Mouse (Mus musculus) thymus, postnatal 36 days (tissue): Measurements from ENCODE around the gene Efna2.
"Not testable (repeated sequence)": the region's sequence is repeated elsewhere in the genome, so short reads cannot be mapped to it uniquely, and the experiment has no call there.

Experiments used
- DNase-seq, 2 experiments: peaks; one replicate each; pipeline ENCODE4 v3.0.0; 2022; ENCODE audit warnings: mixed read lengths in 2 of 2

Gene Efna2

DNA sequence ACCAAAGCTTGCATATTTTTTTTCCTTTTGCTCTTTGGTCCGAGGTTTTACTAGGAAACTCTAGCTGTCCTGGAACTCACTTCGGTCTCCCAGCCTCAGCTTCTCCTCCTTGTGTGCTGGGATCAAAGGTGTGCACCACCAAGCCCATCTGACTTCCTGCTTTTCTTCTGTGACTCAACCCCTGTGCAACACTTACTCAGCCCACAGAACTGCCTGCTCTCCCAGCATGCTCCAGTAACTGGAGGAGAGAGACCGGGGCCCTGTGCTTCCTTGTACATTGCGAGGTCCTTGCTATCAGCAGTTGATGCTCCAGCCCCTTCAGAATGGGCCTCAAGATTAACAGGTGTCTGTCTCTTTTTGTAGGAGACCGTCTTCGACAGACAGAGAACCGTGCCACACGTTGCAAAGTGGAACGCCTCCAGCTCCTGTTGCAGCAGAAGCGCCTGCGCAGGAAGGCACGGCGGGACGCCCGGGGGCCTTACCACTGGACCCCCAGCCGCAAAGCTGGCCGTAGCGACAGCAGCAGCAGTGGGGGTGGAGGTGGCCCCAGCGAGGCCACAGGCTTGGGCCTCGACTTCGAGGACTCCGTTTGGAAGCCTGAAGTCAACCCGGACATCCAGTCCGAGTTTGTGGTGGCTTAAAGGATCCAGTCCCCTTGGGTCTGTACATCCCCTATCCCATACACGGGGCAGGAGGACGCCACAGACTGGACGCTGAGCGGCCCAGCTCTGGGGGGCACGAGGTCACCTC is 23.1 kb upstream of the Efna2 start:
- DNase-seq: peak in 1 of 2 experiments; percentile 35

DNA sequence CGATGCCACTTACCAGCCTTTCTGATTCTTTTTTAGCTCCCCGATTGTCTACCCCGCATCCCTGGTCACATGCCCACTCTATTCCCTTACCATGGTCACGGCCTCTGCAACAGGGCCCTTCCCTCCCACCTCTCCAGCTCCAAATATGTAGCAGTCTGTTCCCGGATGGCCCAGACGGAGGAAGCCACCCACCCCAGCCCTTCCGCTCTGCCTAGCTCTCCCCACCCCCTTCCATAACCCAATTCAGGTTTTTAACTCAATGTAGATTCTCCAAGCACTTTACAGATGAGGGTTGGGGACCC is 22.6 kb upstream of the Efna2 start:
- DNase-seq: peak in 1 of 2 experiments; percentile 19

DNA sequence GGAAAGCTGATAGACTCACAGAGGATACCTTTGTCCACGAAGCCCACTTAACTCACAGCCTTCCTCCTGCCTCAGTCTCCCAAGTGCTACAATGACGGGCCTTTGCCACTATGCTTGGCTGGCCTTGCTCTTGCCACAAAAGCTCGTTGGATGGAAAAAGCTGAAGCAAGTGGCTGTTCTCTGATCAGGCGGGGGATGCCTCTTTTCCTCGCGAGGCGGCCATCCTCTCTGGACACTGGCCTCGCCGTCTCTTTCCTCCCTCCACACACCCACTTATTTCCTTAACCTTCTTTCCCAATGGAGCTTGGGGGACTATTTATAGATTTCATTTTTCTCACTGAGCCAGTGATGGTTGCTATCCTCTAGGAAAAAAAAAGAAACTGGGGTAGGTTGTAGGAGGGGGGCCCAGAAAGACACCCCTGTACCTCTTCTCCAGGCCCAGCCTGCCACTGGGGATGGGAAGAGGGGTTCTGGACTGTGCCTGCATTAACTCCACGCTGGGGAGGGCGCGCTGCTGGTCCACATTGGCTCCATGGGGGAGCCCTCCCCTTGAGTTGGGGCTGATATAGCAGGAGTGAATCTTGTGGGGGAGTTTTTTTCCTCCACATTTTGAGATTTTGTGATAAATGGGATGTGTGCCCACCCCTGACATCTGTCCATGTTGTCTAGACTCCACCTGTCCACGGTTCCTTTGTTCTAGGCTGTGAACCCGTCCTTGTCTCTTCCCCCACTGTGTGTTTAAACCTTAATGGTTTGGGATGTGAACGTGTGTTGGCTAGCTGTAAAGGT is 21.9 kb upstream of the Efna2 start:
- peak in 1 of 2 experiments; percentile 42 for DNase-seq

DNA sequence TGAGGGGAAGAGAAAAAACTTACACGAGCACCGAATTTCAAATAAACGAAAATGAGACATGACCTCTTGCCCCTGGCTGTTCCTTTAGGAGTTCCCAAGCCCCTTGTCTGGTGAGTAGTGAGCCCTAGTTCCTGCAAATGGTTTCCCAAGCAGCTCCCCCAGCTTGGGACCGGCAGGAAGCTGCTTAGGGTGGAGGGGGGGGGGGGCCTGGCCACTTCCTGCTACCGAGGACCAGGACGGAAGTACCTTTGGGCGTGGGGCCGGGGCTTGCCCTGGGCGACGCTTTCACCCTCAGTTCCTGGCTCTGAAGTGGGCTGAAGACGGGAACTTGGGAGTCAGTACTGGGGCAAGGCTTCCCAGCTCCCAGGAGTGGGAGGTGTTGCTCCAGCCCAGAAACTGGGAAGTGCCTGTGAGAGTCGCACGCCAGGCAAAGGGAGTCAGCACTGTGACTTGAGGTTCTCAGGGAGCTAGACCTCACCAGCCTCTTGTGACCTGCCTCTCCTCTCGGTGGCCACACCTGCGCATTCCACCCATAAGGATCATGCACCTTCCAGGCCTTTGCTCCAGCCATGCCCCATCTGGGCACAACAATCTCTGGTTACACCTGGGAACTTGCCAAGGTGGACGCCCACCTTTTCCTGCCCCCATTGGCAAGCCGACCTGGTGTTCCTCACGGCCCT is 20.8 kb upstream of the Efna2 start:
- DNase-seq: peak; percentile 71 to 81

DNA sequence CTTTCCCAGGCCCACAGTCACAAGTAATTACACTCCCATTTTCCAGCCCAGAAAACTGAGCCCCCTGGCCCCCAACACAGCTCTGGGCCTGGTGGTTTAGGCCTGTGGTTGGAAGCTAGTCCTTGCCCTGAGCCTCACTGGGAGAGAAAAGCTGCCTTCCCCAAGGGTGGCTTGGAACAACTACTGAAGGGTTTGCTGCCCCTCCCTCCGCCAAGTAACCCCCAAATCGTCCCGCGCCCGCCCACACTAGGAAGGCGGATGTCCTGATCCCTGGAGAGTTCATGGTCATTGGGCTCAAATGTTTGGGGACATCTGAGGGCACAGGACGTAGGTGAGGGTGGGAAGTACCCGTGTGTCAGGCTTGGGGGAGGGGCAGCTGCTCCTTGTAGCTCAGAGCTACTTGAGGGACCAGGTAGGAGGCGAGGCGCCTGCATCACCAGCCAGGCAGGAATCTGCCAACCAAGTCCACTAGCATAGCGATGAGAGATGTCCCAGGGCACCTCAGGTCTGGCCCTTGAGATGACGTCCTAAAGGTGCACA is 20.2 kb upstream of the Efna2 start:
- DNase-seq: peak; percentile 69 to 79

DNA sequence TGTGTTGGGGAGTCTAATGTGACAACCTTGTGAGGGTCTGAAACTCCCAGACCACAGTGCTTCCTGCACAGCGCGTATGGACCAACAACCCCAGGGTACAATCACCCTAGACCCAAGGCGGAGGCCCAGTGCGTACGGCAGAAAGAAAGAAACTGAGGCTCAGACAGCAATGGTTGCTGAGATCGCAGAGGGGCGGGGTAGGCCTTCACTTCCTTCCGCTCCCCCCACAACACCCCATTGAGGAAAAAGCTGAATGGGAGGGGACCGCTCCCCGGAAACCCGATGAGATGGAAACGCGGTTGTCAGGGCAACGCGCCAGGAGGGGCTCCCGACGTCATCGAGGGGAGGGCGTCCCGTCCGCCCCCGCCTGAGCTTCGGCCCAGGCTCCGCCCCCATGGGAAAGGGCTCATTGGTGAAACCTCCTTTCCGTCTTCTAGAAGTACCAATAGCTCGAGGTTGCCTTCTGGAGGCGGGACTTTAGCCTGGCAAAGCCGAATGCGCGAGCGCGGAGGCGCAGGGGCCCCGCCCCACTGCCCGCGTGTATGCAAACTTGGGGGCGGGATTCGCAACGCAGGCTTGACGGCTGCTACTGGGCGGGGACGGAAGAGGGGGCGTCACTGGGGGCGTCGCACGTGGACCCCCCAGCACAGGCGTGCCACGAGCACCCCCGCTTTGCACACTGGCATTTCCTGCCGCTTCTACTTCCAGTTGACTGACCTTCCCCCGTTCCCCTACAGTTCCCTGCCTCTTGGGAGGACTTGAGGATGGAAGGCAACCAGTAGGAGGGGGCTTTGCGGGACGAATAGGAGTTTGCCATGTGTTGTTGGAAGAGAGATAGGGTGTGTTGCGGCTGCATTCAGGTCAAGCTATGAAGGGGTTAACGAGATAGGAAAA is 19.5 kb upstream of the Efna2 start:
- peak; percentile 99 to 100 for DNase-seq

DNA sequence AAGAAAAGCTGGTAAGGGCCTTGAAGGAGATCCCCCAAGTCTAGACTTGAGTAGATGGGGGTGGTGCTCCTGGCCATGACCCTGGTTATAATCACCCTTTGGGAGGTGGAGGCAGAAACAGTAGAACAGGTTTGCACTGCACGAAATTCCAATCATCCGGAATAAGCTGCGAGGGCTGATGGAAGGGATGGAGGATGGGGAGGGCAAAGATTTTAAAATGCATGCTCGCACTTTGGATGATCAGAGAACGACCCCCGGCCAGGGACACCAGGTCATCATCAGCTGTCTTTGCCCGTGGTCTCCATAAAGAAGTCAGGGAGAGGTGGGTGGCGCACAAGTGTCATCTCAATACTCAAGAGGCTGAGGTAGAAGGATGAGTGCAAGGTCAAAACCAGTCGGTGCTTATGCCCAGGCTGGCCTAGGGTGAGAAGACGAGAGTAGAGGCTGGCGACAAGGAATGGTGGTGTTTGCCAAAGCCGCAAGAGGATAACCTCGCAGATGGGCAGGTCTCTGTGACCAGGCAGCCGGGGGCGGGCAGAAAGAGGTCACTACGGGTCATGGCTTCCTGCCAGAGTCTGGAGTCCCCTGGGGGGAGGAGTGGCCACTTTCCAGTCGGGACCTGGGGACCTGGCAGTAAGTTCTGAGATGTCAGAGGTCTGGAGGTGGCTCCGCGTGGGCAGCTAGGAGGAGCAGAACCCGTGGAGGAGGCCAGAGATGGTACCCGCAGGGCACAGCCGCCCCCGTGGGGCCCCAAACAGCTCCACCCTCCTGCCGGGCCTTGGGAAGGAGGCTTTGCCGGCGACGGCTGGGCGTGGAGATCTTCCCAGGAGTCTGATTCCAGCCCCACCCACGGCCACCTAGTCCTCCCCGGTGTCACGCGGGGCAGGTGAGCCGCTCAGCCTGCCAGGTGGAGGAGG is 18.6 kb upstream of the Efna2 start:
- DNase-seq: peak in 1 of 2 experiments; percentile 72

DNA sequence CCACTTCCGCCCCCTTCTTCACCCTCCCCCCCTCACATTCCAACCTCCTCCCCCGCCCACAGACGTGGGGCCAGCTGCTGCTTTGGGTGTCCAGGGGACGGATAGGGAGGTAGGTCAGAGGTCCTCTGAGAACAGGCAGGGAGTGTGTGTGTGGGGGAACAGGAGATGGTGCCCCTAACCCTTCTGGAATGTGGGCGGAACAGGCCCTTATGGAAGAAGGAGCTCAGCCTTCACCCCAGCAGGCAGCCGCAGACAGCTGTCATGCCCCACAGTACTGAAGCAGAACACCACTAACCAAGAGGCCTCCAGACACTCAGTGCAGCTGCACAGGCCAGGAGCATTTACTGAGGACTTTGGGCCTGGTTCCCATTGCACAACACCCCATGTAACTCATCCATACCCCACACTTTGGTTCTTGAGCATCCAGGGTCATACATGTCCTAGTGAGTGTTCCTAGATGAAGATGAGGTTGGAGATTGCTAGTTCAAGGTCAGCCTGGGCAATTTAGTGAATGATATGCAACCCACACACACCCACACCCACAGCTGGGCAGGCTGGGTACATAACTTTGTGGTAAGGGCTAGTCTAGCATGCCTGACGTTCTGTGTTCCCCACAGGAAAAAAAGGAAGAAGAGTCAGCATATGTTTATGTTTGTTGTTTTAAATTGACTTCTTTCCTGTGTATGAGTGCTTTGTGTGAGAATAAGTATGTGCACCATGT is 17.6 kb upstream of the Efna2 start:
- DNase-seq: peak in 1 of 2 experiments; percentile 55

DNA sequence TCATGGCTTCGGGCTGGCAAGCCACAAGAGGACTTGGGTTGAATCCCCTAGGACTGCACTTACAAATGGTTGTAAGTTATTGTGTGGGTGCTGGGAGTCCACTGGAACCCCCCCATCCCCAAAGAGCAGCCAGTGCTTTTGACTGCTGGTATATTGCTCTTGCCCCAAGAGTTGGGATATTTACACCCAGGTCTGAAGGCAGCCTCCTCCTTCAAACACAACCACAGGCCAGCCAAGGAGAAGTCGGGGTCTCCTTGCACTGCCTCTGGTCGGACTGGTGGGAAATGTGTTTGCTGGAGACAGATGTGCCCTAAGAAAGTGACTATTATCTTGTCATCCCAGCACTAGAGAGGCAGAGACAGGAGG is 17.1 kb upstream of the Efna2 start:
- no peak for DNase-seq

DNA sequence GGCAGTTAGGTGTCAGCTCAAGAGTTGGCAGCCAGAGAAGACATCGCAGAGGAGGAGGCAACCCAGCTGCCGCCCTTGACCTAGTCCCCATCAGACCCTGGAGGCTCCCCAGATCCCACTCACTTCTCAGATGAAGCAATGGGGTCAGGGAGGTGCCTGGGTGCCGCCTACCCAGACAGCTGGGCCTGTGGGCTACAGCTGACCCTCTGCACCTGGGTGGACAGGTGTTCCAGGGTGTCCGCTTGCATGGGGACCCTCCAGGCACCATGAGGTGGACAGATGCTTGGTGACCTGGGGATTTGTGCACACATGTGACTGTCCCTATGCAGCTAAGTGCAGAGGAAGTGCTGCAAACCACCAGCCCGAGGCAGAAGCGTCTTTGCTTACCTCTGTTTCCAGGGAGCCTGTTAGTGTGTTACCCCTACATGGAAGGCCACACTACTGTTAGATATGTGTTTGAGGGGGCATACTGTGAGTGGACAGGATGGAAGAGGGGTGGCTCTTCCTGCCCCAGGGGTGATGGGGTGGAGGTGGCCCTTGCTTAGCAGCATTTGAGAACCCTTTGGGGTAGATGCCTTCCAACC is 16.5 kb upstream of the Efna2 start:
- peak in 1 of 2 experiments; percentile 37 for DNase-seq

DNA sequence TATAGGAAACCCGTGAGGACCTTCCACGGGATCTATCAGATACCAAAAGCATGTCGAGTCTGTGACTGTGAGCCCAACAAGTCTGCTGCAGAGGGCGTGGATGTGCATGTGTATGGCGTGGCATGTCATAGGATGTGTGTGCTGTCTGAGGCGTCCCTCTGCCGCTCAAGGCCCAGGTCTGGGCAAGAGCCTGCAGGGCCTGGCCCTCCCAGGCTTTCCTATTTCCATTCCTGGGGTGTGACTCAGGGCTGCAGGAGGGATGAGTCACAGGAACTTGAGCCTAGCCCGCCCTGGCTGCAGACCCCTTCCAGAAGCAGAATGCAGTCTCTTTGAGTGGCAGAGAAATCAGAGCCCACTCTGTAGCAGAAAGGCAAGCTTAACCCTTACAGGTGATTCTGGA is 15.6 kb upstream of the Efna2 start:
- no peak for DNase-seq

DNA sequence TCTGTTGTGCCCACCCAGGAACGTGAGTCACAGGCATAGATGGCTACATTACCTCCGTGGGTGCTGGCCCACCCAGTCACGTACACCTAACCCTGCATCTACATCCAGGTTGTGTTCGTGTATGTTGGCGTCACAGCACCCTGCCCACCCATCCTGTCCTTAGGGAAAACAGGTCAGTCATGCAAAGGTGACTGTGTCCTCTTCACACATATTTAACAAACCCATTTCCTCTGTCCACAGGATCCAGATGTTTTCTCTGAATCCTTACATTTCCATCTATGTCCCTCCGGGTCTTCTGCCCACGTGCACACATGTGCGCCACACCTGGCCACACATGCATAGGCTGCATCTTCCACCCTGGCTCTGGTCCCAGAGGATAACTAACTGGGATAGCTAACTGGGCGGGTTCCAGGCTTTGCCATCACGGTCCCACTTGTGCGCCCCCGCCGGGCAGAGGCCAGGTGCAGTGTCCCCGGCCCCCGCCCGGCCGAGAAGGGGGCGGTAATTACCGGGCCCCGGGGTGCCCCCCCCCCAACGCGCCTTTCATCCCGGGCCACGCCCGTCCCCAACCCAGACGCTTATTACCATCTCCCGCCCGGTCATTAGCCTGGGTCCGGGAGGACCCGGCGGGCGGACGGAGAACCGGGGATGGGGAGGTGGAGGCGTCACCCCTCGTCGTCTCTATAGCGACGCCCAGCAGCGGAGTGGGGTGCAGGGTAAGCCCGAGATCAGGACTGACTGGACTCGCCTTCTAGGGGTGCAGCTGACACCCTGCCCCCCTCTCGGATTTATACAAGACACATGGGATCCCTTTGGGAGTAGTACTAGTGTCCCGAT is 14.9 kb upstream of the Efna2 start:
- DNase-seq: no peak

DNA sequence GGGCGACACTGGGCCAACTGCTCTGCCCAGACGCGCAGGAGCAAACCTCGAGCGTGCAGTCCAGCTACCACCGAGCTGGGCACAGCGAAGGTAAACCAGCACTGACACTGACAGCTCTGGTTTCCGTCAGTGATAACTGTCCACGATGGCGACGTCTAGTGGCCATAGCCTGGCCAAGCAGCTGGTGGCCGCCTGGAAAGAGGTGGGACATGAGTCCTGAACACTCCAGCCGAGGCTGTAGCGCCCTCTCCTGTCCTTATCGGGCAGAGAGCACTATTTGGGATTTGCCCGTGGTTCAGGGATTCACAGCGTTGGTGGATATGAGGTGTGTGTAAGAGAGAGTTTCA is 14.3 kb upstream of the Efna2 start:
- peak; percentile 90 for DNase-seq

DNA sequence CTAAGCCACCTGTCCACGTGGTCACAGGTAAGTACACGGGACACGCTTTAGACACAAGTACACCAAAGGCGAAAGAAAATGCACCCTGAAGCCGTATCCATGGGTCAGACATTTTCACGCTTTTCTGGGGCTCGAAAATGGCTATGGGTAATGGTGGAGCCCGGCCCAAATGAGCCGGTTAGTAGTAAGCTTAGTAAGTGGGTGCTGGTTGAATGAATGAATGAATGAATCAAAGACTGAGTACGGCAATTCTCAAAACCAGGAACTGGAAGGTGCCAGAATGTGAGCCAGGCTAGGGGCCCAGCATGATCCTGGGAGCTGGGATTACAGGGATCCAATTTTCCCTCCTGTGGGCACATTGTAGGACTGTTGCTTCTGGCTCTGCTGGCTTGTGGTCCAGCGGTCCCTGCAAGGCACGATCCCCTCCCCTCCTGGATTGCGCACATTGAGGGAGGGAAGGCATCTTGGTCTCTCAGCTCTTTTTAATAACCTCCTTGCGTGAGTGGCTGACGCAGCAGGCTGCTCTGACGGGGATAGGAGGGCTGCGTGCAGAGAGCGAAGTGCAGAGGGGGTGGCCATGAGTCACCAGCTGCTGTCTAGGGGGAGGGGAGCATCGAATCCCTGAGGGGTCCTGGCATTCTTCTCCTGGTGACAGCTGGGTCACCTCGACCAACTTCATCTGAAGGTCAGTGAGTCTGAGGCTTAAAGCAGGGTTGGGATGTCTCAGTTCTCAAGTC is 13.7 kb upstream of the Efna2 start, which contains the start of gene Cirbp:
Cirbp (plus strand) TSS at position 594 of the 737 bp plus-strand sequence.
- DNase-seq: peak; percentile 9 to 48

DNA sequence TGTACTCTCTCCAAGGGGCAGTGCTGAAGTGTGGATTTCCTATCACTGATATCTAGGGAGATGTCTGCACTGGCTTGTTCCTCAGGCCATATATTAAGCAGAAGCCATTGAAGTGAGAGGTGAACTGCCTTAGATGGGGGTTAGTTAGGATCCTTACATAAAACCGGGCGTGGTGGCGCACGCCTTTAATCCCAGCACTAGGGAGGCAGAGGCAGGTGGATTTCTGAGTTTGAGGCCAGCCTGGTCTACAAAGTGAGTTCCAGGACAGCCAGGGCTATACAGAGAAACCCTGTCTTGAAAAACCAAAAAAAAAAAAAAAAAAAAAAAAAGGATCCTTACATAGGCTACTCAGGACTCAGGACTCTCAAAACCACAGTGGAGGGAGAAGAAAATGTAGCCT is 13.1 kb upstream of the Efna2 start:
- not testable (repeated sequence) for DNase-seq

DNA sequence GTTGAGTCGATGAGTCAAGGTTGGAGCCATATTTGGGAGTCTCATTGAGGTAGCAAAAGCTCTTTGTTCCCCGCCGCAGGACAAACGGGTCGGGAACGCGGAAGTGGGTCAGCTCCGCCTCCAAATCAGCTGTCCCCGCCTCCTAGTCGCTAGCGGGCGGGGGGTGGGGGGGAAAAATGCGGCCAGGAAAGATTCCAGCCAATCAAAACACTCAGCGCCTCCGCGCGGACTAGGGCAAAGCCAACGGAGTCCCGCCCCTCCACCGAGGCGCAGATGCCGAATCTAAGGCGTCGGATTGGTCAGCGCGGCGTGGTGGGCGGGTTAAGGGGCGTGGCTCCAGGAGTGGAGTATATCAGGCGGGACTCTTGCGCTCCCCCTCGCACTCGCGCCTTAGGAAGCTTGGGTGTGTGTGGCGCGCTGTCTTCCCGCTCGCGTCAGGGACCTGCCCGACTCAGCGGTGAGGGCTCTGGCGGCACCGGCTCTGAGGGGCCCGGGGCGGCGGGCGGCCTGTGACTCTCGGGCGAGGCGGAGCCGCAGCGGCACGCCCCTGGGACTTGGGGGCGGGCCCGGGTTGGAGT is 11.7 kb upstream of the Efna2 start:
- peak; percentile 99 to 100 for DNase-seq

DNA sequence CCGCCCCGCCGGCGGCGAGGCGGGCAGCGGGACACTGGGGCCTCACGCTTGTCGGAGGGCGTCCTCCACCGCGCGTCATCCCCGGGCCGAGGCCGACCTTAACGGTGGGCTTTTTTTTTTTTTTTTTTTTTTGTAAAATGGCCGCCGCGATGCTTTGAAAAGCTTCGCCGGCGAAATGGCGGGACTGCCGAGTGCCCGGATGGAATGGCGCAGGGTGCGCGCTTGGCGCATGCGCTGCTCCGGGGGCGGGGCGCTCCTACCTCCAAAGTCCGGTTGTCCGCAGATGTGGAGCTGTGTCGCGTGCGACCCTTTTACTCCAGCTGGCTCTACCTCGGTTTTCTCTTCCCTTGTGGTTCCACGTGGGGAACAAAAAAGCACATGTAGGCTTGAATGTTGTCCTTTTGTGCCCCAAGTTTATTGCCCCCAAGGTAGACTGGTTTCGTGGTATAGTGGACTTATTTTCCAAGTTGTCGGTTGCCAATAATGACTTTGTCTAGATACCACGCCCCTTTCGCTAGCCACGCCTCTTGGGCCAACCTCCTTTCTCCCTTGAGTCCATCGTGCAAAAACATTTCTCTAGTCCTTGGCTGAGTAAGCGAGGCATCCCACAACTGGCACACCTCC is 11.1 kb upstream of the Efna2 start:
- peak; percentile 86 to 89 for DNase-seq

DNA sequence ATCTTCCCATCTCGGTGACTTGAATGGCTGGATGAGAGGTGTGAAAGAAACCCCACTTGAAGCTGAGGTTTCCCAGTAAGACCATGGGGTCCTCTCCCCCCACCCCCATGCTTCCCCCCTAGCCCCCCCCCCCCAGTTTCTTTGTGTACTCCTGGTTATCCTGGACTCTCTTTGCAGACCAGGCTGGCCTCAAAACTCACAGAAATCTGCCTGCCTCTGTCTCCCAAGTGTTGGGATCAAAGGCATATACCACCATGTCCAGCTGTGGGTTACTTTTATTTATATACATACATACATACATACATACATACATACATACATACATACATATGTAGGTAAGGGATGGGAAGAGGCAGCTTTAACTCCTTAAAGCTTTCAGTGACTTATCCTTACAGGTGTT is 10.2 kb upstream of the Efna2 start:
- DNase-seq: no peak
